Comparison of ENCODE assay signal across 22 mouse cellular contexts in genomic region chr5:118646897-118647296, GRCm38 (mm10).
"Had no signal": no experiment of that assay in that cellular context is flagged by ENCODE, and none has a peak within 500 bp of the region (broad histone marks: within the 10 kb centered on the region; RNA-seq: fewer than 3 reads in every experiment).

No protein-coding gene starts in this region.

- H3K27ac ChIP-seq: kidney, postnatal 0 days; left cerebral cortex, adult 2 months; limb, embryonic 10.5 days; limb, embryonic 13.5 days; liver, embryonic 15.5 days; midbrain, embryonic 13.5 days; neural tube, embryonic 13.5 days had no signal

- H3K9me3 ChIP-seq: limb, embryonic 10.5 days; limb, embryonic 13.5 days; liver, embryonic 12.5 days; liver, embryonic 15.5 days; megakaryocyte, embryonic 14.5 days; midbrain, embryonic 10.5 days; midbrain, embryonic 13.5 days; neural tube, embryonic 13.5 days; stomach, embryonic 15.5 days had no signal

- DNase-seq: kidney, adult 18-20 months; kidney, postnatal 36 days; layer of hippocampus, postnatal 36 days; liver; lung, adult 18-20 months; lung, postnatal 14 days; right cerebral cortex, adult 18-20 months; right cerebral cortex, postnatal 14 days; right cerebral cortex, postnatal 4 days; thymus, postnatal 25 days had no signal

- H3K9ac ChIP-seq: limb, embryonic 13.5 days; liver, embryonic 12.5 days; liver, embryonic 15.5 days; midbrain, embryonic 13.5 days; neural tube, embryonic 13.5 days; stomach, embryonic 15.5 days had no signal

- H3K36me3 ChIP-seq: limb, embryonic 10.5 days; limb, embryonic 13.5 days; liver, embryonic 12.5 days; midbrain, embryonic 10.5 days; midbrain, embryonic 13.5 days; neural tube, embryonic 13.5 days; stomach, embryonic 15.5 days had no signal

- H3K4me3 ChIP-seq: left cerebral cortex, adult 2 months; limb, embryonic 10.5 days; limb, embryonic 13.5 days; liver, embryonic 12.5 days; liver, embryonic 15.5 days; megakaryocyte, embryonic 14.5 days; midbrain, embryonic 10.5 days; midbrain, embryonic 13.5 days; myocyte; neural tube, embryonic 13.5 days; stomach, embryonic 15.5 days had no signal

- H3K27me3 ChIP-seq: limb, embryonic 13.5 days; liver, embryonic 12.5 days; liver, embryonic 15.5 days; megakaryocyte, embryonic 14.5 days; midbrain, embryonic 13.5 days; neural tube, embryonic 13.5 days; stomach, embryonic 15.5 days had no signal
